Mouse (Mus musculus) spleen, adult 2 months (tissue): ENCODE data around the gene Kctd19. TPM values are rescaled to one million over a fixed set of nuclear protein-coding genes. Genes with fewer than 3 reads are reported as not detected.

ENCODE experiments used
- DNase-seq, 2 experiments: peaks; one replicate each; pipeline versions ENCODE4 v3.0.0 to v3.0.0-alpha.2; 2012 to 2021; ENCODE audit warnings: low spot score in 2 of 2, low read depth in 1 of 2
- H3K27ac ChIP-seq: fragments of 200-500 bp; 2 replicates; pipeline ENCODE4 v1.5.1; 2012; ENCODE audit warnings: low read length, inconsistent platforms; ENCODE audit not compliant: insufficient read depth
- H3K27me3 ChIP-seq: fragments of 200-500 bp; 2 replicates; pipeline ENCODE4 v1.6.1; 2012; ENCODE audit warnings: mild to moderate bottlenecking, moderate library complexity, low read length, inconsistent platforms; ENCODE audit not compliant: control insufficient read depth, insufficient read depth
- H3K36me3 ChIP-seq: fragments of 200-500 bp; 2 replicates; pipeline ENCODE4 v1.6.1; 2012; ENCODE audit warnings: mild to moderate bottlenecking, low read length, inconsistent platforms; ENCODE audit not compliant: control insufficient read depth, insufficient read depth
- H3K4me1 ChIP-seq: fragments of 200-500 bp; 2 replicates; pipeline ENCODE4 v1.6.1; 2011; ENCODE audit warnings: inconsistent platforms; ENCODE audit not compliant: control insufficient read depth, insufficient read depth, insufficient read length
- H3K4me3 ChIP-seq: fragments of 200-500 bp; 2 replicates; pipeline ENCODE4 v1.5.1; 2011; ENCODE audit warnings: mild to moderate bottlenecking, inconsistent platforms; ENCODE audit not compliant: insufficient read depth, insufficient read length; ENCODE audit errors: extremely low read depth
- CTCF ChIP-seq: fragments of 200-500 bp; IDR thresholded peaks from 2 replicates; pipeline ENCODE4 v1.5.1; 2011; ENCODE audit warnings: mild to moderate bottlenecking, inconsistent platforms; ENCODE audit not compliant: insufficient read depth, insufficient read length, insufficient replicate concordance; ENCODE audit errors: extremely low read depth
- POLR2A ChIP-seq: fragments of 200-500 bp; IDR thresholded peaks from 2 replicates; pipeline ENCODE4 v1.6.1; 2011; ENCODE audit warnings: low read depth, low read length, inconsistent platforms
- WGBS: fragments of 180-500 bp; shearing (Covaris S2); methylation state at CpG from one replicate; pipeline ENCODE4 v1.1.7; 2018; 5-methylcytosine and 5-hydroxymethylcytosine counted together
- polyA plus RNA-seq: library from polyadenylated mRNA; depleted of rRNA; stranded (reverse); fragments of >200 nt; gene quantifications from 2 replicates; pipeline ENCODE4 v1.2.3, GENCODE M21; 2012

Gene Kctd19
- polyA plus RNA-seq, 1 experiment = 0.62 TPM

- 93% methylated on average over 8 of the region's 8 CpGs for WGBS
- DNase-seq = no peak
- TF ChIP-seq POLR2A (no peak), CTCF (no peak)
- Histone ChIP-seq H3K27ac (no peak overlapping the region), H3K4me1 (peaks cover 9% of the 10 kb centered on the region), H3K27me3 (peaks cover 5% of the 10 kb centered on the region), H3K4me3 (no peak overlapping the region), H3K36me3 (no peaks in the 10 kb centered on the region)
These were observed 59.6 kb downstream of the Kctd19 start for GRCm38 (mm10) chr8:105353583-105354135.

- WGBS = 82% methylated on average over 7 of the region's 7 CpGs
- Histone ChIP-seq H3K27me3 (peaks cover 5% of the 10 kb centered on the region), H3K4me3 (no peak overlapping the region), H3K4me1 (peaks cover 10% of the 10 kb centered on the region), H3K27ac (no peak overlapping the region), H3K36me3 (no peaks in the 10 kb centered on the region)
- no peak for DNase-seq
- TF ChIP-seq POLR2A = no peak
These were observed 63.1 kb downstream of the Kctd19 start for GRCm38 (mm10) chr8:105350186-105350585.

DNA sequence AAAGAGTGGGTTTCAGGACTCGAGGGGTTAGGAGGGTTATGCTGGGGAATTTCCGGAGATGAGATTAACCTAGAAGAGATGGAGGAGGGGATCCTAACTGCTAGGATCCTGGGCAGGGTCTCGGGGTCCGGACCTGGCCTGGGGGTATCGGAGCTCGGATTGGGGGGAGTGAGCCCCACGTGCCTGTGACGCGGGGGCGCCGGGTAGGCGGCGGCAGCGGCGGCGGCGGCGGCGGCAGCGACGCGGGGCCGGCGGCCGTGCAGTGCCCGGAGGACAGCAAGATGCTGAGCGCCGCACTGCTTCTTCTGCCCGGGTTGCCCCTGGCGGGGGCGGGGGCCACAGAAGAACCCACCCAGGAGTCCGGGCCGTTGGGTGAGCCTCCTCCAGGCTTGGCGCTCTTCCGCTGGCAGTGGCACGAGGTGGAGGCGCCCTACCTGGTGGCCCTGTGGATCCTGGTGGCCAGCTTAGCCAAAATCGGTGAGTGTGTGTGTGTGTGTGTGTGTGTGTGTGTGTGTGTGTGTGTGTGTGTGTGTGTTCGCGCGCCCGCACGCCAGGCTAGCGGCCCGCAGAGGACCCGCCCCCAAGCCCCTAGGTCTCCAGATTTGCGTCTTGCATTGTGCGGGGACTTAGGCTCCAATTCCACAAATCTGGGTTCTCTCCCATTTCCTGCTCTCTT lies 64.1 kb downstream of the Kctd19 start:
- no peak for TF ChIP-seq POLR2A
- TF ChIP-seq CTCF = no peak
- WGBS = 6% methylated on average over 42 of the region's 48 CpGs
- H3K36me3 ChIP-seq = no peaks in the 10 kb centered on the region
- no peak overlapping the region for H3K27ac ChIP-seq
- H3K4me1 ChIP-seq = peaks cover 11% of the 10 kb centered on the region
- peak overlapping the region; percentile 84 for H3K4me3 ChIP-seq
- peaks cover 5% of the 10 kb centered on the region for H3K27me3 ChIP-seq
- DNase-seq = no peak

DNA sequence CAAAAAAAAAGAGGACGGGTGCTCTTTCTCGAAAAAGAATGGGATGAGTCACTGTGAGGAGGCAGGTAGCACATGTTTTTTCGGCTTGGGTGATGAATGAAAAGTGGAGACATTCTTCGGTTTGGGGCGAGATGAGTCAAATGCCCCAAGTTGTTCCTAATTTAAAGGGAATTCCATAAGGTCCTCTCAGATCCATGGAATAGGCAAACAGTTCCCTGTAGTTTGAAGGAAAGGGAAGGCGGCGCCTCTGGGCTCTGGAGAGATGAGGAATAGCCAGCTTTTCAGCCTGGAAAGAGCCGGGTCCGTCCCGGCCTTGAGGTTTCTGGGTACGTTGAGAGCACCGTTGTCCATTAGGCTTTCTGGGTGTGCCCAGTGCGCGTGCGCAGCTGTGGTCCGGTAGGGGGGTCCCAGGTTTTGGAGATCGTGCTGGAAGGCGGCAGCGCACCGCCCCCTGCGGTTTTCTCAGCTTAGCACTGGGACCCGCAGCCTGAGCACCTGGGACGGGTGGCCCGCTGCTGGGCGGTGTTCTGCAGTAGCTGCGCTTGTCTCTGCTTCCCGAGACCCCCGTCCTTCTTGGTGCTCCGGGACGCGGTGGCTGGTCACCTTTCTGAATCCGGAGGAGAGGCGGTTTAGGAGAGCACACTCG lies 64.7 kb downstream of the Kctd19 start, which contains the start of gene Slc9a5:
Gene Slc9a5 (plus strand): TSS at position 394 of the 646 bp plus-strand sequence.
- under 1% methylated on average over 34 of the region's 34 CpGs for WGBS
- Histone ChIP-seq H3K27me3 (peaks cover 5% of the 10 kb centered on the region), H3K4me3 (peak within 1 kb of the TSS; percentile 84), H3K27ac (peak within 1 kb of the TSS; percentile 69), H3K4me1 (peaks cover 11% of the 10 kb centered on the region), H3K36me3 (no peaks in the 10 kb centered on the region)
- TF ChIP-seq POLR2A = no peak
- peak in 1 of 2 experiments; percentile 24 for DNase-seq

DNA sequence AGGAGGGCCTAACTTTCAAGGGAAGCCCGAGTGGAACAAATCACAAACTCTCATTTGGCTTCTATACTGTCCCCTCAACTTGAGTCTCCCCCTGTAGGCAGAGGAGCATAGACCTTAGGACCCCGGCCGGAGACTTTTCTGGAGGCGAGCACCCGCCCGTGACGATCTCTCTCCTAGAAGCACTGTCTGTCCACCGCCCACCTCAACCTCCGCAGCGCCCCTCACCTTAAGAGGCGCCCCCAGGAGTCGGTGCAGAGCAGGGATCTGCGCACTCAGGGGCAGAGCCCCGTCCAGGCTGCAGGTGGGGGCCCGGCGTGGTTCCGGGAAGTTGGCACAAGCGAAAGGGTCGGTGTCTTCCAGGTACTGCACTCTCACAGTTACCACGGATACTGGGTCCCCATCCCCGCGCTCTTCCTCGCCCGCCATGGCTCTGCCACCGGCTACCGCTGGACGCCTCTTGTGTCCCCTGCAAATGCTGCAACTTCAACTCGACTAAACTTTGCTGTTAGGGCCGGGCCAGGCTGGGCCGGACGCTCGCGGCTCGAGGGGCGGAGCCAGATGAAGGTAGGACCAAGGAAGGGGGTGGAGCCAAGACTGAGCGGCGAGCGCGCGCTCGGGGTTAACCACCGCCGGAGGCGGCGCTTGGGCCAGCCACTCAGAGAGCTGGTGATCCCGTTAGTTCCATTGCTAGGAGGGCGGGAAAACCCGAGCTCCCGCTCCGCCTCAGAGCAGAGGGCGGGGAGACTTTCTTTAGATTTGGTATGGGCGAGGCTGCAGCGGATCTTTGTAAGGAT lies 65.7 kb downstream of the Kctd19 start, which contains the start of gene Fhod1:
Gene Fhod1 (minus strand): TSS at position 526 of the 794 bp plus-strand sequence.
- peak within 1 kb of the TSS; percentile 69 for H3K27ac ChIP-seq
- H3K4me1 ChIP-seq = peaks cover 11% of the 10 kb centered on the region
- TF ChIP-seq CTCF (no peak), POLR2A (peak; percentile 39; the same call in 1 of the 2 replicates)
- H3K36me3 ChIP-seq = no peaks in the 10 kb centered on the region
- peak; percentile 66 to 90 for DNase-seq
- H3K27me3 ChIP-seq = peaks cover 5% of the 10 kb centered on the region
- peak within 1 kb of the TSS; percentile 84 for H3K4me3 ChIP-seq
- under 1% methylated on average over 53 of the region's 53 CpGs for WGBS

GRCm38 (mm10) chr8:105346611-105347427 lies 66.5 kb downstream of the Kctd19 start:
- peak in 1 of 2 experiments; percentile 26 for DNase-seq
- H3K36me3 ChIP-seq = no peaks in the 10 kb centered on the region
- H3K4me3 ChIP-seq = peak overlapping the region; percentile 84
- no peak for TF ChIP-seq POLR2A
- no peak for TF ChIP-seq CTCF
- H3K27ac ChIP-seq = peak overlapping the region; percentile 69
- peaks cover 5% of the 10 kb centered on the region for H3K27me3 ChIP-seq
- H3K4me1 ChIP-seq = peaks cover 11% of the 10 kb centered on the region
- 14% methylated on average over 34 of the region's 34 CpGs for WGBS
